Mouse (Mus musculus) embryonic fibroblast, embryonic 13.5 days (primary cell): ENCODE results near the gene Tor1b.

Source experiments
- CTCF ChIP-seq: IDR thresholded peaks from 2 replicates; pipeline ENCODE4 v1.5.1; 2011; ENCODE audit warnings: mild to moderate bottlenecking, control low read depth, low read length, moderate library complexity, borderline replicate concordance; ENCODE audit not compliant: insufficient read depth
- POLR2A ChIP-seq: IDR thresholded peaks from 2 replicates; pipeline ENCODE4 v1.6.1; 2011; ENCODE audit warnings: low read depth, mild to moderate bottlenecking, control low read depth, low read length, moderate library complexity

- TF ChIP-seq POLR2A: no peak
- no peak for TF ChIP-seq CTCF
Measured at GRCm38 (mm10) chr2:30923099-30923498, 29.7 kb upstream of the Tor1b start.
